Mouse (Mus musculus): ENCODE measurements at regions not wholly inside any gene's neighbourhood (a gene's known extent, or its start where the extent isn't known, plus 50 kb on each side); places are given as distances from the start of the nearest gene placed in this dataset.

DNA sequence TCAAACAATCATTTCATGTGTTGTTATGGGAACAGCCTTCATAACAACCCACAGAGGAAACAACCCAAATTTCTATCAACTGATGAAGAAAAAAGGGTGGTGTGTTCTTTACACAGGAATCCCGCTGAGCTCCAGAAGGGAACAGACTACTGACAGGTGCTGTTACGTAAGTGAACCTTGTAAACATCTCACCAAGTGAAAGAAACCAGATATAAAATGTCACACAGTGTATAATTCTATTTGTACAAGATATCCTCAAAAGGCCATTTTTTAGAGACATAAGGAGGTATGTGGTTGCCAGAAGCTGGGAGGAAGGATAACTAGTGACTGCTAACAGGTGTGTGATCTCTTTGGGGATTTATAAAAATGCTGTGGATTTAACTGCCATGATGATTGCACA lies 119.9 kb downstream of the Plod2 start:
- no peak for DNase-seq
- WGBS, result 89% methylated on average over 2 of the region's 2 CpGs
- H3K4me3 ChIP-seq (replicated peaks; ENCODE audit: low read depth, low read length), result no peak overlapping the region
- no peaks in the 10 kb centered on the region for H3K36me3 ChIP-seq (ENCODE audit: control insufficient read depth, insufficient read depth, low read length)
- no peak overlapping the region for H3K9ac ChIP-seq (replicated peaks; ENCODE audit: low read length)
- no peaks in the 10 kb centered on the region for H3K4me1 ChIP-seq (ENCODE audit: control insufficient read depth, insufficient read depth, low read length)
- H3K4me2 ChIP-seq (ENCODE audit: low read length), result no peak overlapping the region
- ATAC-seq (ENCODE audit: low FRiP score, low TSS enrichment), result no peak
- H3K9me3 ChIP-seq (ENCODE audit: control insufficient read depth, low read length), result no peaks in the 10 kb centered on the region
- no peak overlapping the region for H3K27ac ChIP-seq (replicated peaks; ENCODE audit: low read depth, low read length)
- H3K27me3 ChIP-seq (ENCODE audit: control insufficient read depth, insufficient read depth, low read length), result no peaks in the 10 kb centered on the region

DNA sequence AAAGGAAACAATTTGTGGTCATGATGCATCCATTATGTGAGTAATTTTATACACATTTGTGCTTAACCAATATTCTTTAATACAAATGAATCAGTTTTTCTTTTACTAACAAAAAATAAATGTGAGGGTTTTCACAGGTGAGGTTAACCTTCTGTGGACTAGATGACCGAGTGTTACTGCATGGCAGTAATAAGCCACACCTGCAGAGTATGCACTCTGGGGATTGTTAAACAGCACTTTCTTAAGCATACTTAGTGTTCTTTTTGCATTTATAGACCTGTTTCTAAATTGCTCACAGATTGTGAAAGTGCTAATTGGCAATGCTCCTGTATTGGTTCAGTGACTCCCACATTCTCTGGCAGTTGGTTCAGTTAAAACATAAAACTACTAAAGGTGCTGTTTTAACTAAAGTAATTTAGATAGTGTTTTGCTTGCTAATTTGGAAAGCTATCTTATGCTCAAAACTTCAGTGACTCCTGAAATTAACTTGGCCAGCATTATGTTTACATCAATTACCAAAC lies 125.4 kb downstream of the Plod2 start:
- ATAC-seq (ENCODE audit: low FRiP score, low TSS enrichment) (no peak), DNase-seq (no peak)

DNA sequence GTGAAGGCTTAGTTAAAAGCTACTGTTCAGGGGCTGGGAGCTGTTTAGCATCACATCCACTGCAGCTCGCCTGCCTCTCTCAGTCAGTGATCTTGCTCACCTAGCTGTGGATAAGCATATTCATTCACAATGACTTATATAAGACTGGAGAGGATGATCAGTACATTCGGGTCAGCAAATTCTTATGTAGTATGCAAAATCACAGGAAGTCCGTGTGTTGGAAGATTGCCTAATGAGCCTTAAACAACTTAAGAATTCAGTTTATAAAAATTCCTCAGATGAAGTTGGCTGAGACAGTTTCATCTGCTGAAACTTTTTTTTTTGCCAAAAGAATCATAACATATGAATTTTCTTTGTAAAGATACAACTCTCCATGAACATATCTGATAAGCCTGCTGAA lies 129.9 kb downstream of the Plod2 start:
- Histone ChIP-seq H3K4me2 (ENCODE audit: low read length) (no peak overlapping the region), H3K4me3 (replicated peaks; ENCODE audit: low read depth, low read length) (no peak overlapping the region), H3K9ac (replicated peaks; ENCODE audit: low read length) (no peak overlapping the region), H3K36me3 (ENCODE audit: control insufficient read depth, insufficient read depth, low read length) (no peaks in the 10 kb centered on the region), H3K27me3 (ENCODE audit: control insufficient read depth, insufficient read depth, low read length) (no peaks in the 10 kb centered on the region), H3K9me3 (ENCODE audit: control insufficient read depth, low read length) (no peaks in the 10 kb centered on the region), H3K4me1 (ENCODE audit: control insufficient read depth, insufficient read depth, low read length) (no peaks in the 10 kb centered on the region), H3K27ac (replicated peaks; ENCODE audit: low read depth, low read length) (no peak overlapping the region)
- 87% methylated on average over 3 of the region's 3 CpGs for WGBS
- DNase-seq (no peak), ATAC-seq (ENCODE audit: low FRiP score, low TSS enrichment) (no peak)

More for the DNA sequence above, 125.4 kb downstream of the Plod2 start:
- no peak overlapping the region for H3K4me2 ChIP-seq (ENCODE audit: low read length)
- WGBS, result 84% methylated on average over 1 of the region's 1 CpGs
- H3K36me3 ChIP-seq (ENCODE audit: control insufficient read depth, insufficient read depth, low read length), result no peaks in the 10 kb centered on the region
- no peaks in the 10 kb centered on the region for H3K9me3 ChIP-seq (ENCODE audit: control insufficient read depth, low read length)
- H3K27me3 ChIP-seq (ENCODE audit: control insufficient read depth, insufficient read depth, low read length), result no peaks in the 10 kb centered on the region
- H3K4me3 ChIP-seq (replicated peaks; ENCODE audit: low read depth, low read length), result no peak overlapping the region
- H3K9ac ChIP-seq (replicated peaks; ENCODE audit: low read length), result no peak overlapping the region
- H3K27ac ChIP-seq (replicated peaks; ENCODE audit: low read depth, low read length), result no peak overlapping the region
- H3K4me1 ChIP-seq (ENCODE audit: control insufficient read depth, insufficient read depth, low read length), result no peaks in the 10 kb centered on the region

DNA sequence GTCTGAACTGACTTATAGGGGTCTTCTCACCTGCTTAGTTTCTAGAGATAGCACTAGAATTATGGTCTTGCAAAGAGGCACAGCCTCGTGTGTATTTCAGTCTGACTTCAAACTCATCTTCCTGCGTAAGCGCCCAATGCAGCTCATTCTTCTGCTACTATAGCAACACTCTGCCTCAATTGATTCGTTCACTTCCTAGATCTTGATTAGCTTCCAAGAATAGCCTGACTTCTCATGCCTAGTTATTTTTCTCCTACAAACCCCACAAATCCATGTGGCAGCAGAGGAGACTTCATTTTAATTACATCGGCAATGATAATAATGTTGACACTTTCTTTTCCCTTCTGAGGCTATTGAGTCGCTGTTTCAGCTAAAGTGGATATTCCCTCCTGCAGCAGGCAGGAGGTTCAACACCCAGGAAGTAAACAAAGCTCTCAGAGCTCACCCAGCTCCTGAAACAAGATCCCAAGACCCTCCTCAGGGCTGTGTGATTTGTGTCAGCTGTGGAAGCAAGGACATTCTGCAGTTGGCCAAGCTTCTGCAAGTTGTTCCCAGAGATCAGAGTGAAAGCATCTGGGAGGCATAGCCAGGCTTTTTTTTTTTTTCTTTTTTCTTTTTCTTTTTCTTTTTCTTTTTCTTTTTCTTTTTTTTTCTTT lies 152.5 kb downstream of the Plod2 start:
- Histone ChIP-seq H3K9ac (replicated peaks; ENCODE audit: low read length) (no peak overlapping the region), H3K27me3 (ENCODE audit: control insufficient read depth, insufficient read depth, low read length) (no peaks in the 10 kb centered on the region), H3K4me3 (replicated peaks; ENCODE audit: low read depth, low read length) (no peak overlapping the region), H3K4me1 (ENCODE audit: control insufficient read depth, insufficient read depth, low read length) (no peaks in the 10 kb centered on the region), H3K9me3 (ENCODE audit: control insufficient read depth, low read length) (no peaks in the 10 kb centered on the region), H3K4me2 (ENCODE audit: low read length) (no peak overlapping the region), H3K27ac (replicated peaks; ENCODE audit: low read depth, low read length) (no peak overlapping the region), H3K36me3 (ENCODE audit: control insufficient read depth, insufficient read depth, low read length) (no peaks in the 10 kb centered on the region)
- DNase-seq (no peak), ATAC-seq (ENCODE audit: low FRiP score, low TSS enrichment) (no peak)
- WGBS, result 71% methylated on average over 6 of the region's 6 CpGs

DNA sequence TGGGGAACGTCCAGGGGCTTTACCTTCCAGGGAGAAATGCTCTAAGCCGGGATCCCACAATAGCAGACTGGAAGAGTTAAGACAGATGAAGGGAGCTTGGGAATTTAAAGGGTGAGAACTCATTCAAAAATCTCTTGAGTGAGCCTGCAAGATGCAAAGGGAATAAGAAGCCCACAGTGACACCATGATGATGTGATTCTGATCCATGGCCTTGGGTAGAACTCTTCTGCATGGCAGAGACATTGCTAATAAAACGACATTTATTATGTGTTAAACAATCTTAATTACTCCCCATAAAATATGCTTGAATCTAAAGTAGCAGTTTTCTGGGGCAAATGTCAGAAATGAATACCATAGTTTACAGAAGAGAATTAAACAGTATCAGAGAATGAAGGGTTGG lies 155.9 kb downstream of the Plod2 start:
- Histone ChIP-seq H3K4me2 (ENCODE audit: low read length) (no peak overlapping the region), H3K9ac (replicated peaks; ENCODE audit: low read length) (no peak overlapping the region), H3K9me3 (ENCODE audit: control insufficient read depth, low read length) (no peaks in the 10 kb centered on the region), H3K27ac (replicated peaks; ENCODE audit: low read depth, low read length) (no peak overlapping the region), H3K4me1 (ENCODE audit: control insufficient read depth, insufficient read depth, low read length) (no peaks in the 10 kb centered on the region), H3K4me3 (replicated peaks; ENCODE audit: low read depth, low read length) (no peak overlapping the region), H3K36me3 (ENCODE audit: control insufficient read depth, insufficient read depth, low read length) (no peaks in the 10 kb centered on the region), H3K27me3 (ENCODE audit: control insufficient read depth, insufficient read depth, low read length) (no peaks in the 10 kb centered on the region)
- DNase-seq, result no peak
- 62% methylated on average over 3 of the region's 3 CpGs for WGBS
- ATAC-seq (ENCODE audit: low FRiP score, low TSS enrichment), result no peak

DNA sequence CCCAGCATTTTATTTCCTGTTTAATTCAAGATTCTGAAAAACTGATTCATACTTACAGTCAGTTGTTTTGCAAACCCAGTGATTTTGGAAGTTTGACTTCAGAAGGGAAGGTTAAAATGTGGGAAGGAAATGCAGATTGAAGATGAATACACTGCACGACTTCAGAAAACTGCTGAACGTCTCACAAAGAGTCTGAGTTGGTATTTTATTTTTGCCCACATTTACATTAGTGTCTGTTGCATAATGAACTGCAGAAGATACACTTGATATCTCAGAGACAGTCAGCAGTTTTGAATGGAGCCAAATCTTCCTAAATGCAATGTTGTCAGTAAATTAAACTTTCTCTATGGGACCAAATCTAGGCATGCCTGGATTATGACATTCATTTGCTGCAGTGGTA lies 162.7 kb downstream of the Plod2 start:
- Histone ChIP-seq H3K27me3 (ENCODE audit: control insufficient read depth, insufficient read depth, low read length) (no peaks in the 10 kb centered on the region), H3K9me3 (ENCODE audit: control insufficient read depth, low read length) (no peaks in the 10 kb centered on the region), H3K9ac (replicated peaks; ENCODE audit: low read length) (no peak overlapping the region), H3K4me2 (ENCODE audit: low read length) (no peak overlapping the region), H3K36me3 (ENCODE audit: control insufficient read depth, insufficient read depth, low read length) (no peaks in the 10 kb centered on the region), H3K4me1 (ENCODE audit: control insufficient read depth, insufficient read depth, low read length) (no peaks in the 10 kb centered on the region), H3K27ac (replicated peaks; ENCODE audit: low read depth, low read length) (no peak overlapping the region), H3K4me3 (replicated peaks; ENCODE audit: low read depth, low read length) (no peak overlapping the region)
- DNase-seq (no peak), ATAC-seq (ENCODE audit: low FRiP score, low TSS enrichment) (no peak)
- WGBS, result 73% methylated on average over 2 of the region's 2 CpGs

DNA sequence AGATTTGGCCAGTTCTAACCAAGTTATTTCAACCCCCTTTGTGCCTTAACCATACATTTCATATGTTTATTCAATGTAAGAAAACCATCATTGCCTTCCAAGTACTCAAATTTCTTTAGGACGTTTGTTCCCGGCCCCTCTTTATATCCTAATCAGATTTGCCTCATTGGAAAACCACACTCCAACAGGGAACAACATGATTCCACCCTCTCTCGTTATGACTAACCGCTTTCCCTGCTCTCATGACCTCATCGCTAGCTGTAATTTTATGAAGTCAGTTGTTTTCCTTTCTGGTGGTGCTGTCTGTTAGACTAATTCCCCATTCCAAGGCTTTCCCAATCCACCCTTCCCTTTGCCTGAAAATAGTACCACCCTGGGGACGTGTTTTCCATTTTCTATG lies 165.0 kb downstream of the Plod2 start:
- H3K4me3 ChIP-seq (replicated peaks; ENCODE audit: low read depth, low read length), result no peak overlapping the region
- 91% methylated on average over 6 of the region's 6 CpGs for WGBS
- DNase-seq (no peak), ATAC-seq (ENCODE audit: low FRiP score, low TSS enrichment) (no peak)
- no peaks in the 10 kb centered on the region for H3K9me3 ChIP-seq (ENCODE audit: control insufficient read depth, low read length)
- H3K9ac ChIP-seq (replicated peaks; ENCODE audit: low read length), result no peak overlapping the region
- no peaks in the 10 kb centered on the region for H3K27me3 ChIP-seq (ENCODE audit: control insufficient read depth, insufficient read depth, low read length)
- no peaks in the 10 kb centered on the region for H3K4me1 ChIP-seq (ENCODE audit: control insufficient read depth, insufficient read depth, low read length)
- no peak overlapping the region for H3K27ac ChIP-seq (replicated peaks; ENCODE audit: low read depth, low read length)
- H3K4me2 ChIP-seq (ENCODE audit: low read length), result no peak overlapping the region
- H3K36me3 ChIP-seq (ENCODE audit: control insufficient read depth, insufficient read depth, low read length), result no peaks in the 10 kb centered on the region

DNA sequence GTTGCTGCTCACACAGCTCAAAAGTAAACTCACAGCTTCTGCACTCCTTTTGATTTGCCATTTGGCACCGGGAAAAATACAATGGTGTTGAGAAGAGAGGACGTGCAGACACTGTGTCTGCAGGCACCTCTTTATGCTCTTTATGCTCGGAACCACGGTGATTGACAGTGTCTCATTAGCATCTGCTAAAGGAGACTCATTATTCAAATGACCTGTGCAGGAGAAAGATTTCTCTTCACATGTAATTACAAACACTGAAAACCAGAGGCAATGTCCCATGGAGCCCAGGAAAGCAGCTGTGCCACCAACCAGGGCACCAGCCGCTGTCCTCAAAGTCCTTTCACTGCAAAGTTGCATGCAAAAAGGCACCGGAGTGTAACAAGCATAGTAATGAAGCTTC lies 175.2 kb downstream of the Plod2 start:
- WGBS, result 9% methylated on average over 6 of the region's 6 CpGs
- Histone ChIP-seq H3K4me2 (ENCODE audit: low read length) (peak overlapping the region; percentile 18), H3K9ac (replicated peaks; ENCODE audit: low read length) (no peak overlapping the region), H3K4me3 (replicated peaks; ENCODE audit: low read depth, low read length) (no peak overlapping the region), H3K27ac (replicated peaks; ENCODE audit: low read depth, low read length) (peak overlapping the region; percentile 41; the same call in 1 of the 2 replicates), H3K9me3 (ENCODE audit: control insufficient read depth, low read length) (no peaks in the 10 kb centered on the region), H3K27me3 (ENCODE audit: control insufficient read depth, insufficient read depth, low read length) (no peaks in the 10 kb centered on the region), H3K36me3 (ENCODE audit: control insufficient read depth, insufficient read depth, low read length) (no peaks in the 10 kb centered on the region), H3K4me1 (ENCODE audit: control insufficient read depth, insufficient read depth, low read length) (peaks cover 7% of the 10 kb centered on the region; the same call in 1 of the 2 replicates)
- ATAC-seq (ENCODE audit: low FRiP score, low TSS enrichment), result peak; percentile 86
- peak; percentile 64 for DNase-seq

DNA sequence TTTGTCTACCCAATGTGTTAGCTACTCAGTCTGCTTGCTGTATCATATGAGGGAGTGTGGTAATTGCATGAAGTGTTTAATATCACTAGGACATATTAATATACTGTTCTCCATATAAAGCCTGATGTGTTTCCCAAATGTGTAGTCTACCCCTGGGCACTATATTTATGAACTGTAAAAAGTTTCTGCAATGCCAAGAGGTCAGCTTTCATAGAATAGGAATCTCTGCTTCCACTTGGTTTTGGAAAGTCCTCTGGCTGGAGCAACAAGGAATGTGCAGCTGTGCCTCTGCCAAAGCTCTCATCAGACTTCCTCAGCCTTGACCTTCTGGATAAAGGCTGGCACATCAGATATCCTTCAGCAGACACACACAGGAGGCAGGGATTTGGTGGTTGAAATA lies 176.3 kb downstream of the Plod2 start:
- Histone ChIP-seq H3K9ac (replicated peaks; ENCODE audit: low read length) (no peak overlapping the region), H3K4me1 (ENCODE audit: control insufficient read depth, insufficient read depth, low read length) (peaks cover 7% of the 10 kb centered on the region; the same call in 1 of the 2 replicates), H3K27me3 (ENCODE audit: control insufficient read depth, insufficient read depth, low read length) (no peaks in the 10 kb centered on the region), H3K4me2 (ENCODE audit: low read length) (no peak overlapping the region), H3K27ac (replicated peaks; ENCODE audit: low read depth, low read length) (no peak overlapping the region; the same call in 1 of the 2 replicates), H3K36me3 (ENCODE audit: control insufficient read depth, insufficient read depth, low read length) (no peaks in the 10 kb centered on the region), H3K9me3 (ENCODE audit: control insufficient read depth, low read length) (no peaks in the 10 kb centered on the region), H3K4me3 (replicated peaks; ENCODE audit: low read depth, low read length) (no peak overlapping the region)
- ATAC-seq (ENCODE audit: low FRiP score, low TSS enrichment) (no peak), DNase-seq (no peak)
